Mouse (Mus musculus): ENCODE measurements around the gene Gsg1.

The Gsg1 gene

DNA sequence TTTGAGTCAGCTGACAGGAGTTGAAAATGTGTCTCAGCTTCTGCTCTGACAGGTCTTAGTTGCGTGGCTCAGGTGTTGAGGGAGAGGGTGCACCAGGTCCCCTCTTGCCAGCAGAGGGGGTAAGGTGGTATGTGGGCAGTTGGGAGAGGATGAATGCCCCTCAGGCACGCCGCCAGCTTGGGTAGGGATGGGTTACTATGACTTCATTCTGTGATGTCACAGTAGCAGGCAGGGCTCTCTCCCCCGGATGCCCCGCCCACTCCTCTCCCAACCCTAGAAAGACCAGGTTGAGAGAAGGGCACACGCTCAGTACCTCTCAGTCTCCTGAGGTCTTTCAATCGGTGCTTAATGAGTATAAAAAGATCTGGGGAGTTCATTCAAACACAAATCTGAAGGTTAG is at the start of gene Gsg1:
TSS of gene Gsg1 (minus strand) at position 199 of the 400 bp plus-strand sequence.
- DNase-seq (ENCODE audit: low spot score): peak; percentile 55

DNA sequence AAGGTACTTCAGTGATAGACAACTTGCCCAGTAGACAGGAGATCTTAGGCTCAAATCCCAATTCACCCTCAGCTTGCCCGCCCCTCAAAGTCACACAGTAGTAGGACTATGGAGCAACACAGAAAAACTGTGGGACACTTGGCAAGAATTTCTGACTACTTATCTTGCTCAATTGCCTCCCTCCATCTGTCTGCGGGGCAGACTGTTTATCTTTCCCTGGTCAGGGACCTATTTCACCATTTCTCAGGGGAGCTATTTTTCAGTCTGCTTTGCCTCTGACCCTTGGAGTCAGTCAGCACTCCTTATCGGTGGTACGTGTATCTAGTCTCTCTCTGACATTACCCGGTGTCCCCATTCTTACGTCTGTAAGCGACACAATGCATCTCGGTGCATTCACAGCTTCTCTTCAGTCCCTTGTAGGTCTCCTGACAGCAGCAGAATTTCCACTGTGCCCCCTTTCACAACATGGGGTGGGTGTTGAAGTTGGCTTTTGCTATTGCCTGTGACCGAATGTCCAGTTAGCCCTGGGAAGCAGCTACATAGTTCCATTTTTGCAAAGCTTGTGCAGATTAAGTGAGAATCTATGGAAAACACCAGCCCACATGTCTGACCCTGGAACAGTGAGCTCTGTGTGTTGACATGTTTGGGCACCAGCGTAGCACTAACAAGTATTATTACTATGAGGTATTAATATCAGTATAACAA is 48.4 kb upstream of the Gsg1 start:
- DNase-seq (ENCODE audit: low spot score): no peak

DNA sequence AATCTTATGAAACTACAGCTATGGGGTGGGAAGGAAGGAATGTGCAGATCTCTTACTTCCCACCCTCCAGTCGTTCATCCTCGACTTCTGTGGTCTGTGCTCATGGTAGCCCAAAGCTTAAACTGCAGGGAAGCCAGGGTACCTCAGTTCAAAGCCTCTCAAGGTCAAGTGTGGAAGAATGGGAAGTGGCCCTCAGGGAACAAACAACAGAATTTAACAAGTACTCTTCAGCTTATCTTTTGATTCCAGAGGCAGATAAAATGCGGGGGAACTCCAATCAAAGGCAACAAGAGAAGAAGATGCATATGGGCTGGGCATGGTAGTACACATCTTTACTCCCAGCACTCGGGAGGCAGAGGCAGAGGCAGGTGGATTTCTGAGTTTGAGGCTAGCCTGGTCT is 46.3 kb upstream of the Gsg1 start:
- DNase-seq (ENCODE audit: low spot score): no peak

DNA sequence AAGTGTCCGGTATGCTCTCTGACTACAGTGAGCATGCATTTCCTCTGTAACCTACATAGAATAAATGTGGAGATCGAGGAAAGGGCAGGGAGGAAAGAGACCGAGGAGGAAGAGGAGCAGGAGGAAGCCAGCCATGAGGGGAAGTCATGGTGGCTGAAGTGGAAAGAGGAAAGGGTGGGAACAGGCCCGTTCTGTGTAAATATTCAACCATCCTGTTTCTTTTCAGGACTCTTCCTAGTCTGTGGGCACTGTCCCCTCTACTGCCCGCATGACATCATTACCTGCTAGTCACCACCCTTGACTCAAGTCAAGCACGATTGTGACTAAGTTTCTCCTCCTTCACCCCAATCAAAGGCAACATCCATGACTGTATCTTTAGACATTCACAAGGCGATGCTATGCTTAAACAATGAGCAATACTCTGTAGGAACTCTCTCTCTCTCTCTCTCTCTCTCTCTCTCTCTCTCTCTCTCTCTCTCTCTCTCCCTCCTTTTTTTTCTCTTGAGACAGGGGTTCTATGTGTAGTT is 44.9 kb upstream of the Gsg1 start:
- DNase-seq (ENCODE audit: low spot score): no peak

DNA sequence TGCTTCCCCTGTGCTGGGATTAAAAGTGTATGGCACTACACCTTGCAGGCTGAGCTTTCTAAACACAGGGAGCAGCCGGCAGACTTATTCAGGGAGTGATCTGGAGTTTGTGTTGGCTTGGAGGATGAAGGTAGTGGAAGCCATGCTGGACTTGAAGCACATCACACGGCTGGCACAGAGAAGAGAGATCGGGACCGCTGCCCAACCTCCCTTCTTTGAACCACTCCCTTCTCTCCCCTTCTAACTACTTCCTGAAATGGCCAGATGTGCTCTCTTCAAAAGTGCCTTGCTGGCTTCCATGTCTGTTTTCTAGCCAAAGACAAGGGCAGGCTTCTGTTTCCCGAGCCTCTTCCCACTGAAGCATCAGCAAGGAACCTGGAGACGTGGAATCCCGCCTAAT is 43.4 kb upstream of the Gsg1 start:
- DNase-seq (ENCODE audit: low spot score): no peak

DNA sequence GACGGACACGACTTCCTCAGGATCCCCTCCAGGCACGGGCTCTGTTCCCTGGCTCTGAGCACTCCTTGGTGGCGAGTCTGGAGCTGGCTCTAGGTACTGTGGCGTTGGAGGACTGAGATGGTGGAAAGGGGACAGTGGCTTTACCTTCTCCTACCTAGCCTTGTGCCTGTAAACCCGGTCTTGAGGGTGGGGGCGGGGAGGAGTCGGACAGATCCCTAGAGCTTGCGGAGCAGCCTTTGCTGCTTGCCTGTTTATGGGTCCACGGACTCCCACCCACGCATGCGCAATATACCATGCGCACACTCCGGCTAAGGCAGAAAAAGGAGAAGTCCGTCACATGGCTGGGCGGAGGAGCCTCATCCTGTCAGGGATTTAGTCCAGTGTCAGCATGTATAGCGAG is 42.1 kb upstream of the Gsg1 start:
- DNase-seq (ENCODE audit: low spot score): no peak

DNA sequence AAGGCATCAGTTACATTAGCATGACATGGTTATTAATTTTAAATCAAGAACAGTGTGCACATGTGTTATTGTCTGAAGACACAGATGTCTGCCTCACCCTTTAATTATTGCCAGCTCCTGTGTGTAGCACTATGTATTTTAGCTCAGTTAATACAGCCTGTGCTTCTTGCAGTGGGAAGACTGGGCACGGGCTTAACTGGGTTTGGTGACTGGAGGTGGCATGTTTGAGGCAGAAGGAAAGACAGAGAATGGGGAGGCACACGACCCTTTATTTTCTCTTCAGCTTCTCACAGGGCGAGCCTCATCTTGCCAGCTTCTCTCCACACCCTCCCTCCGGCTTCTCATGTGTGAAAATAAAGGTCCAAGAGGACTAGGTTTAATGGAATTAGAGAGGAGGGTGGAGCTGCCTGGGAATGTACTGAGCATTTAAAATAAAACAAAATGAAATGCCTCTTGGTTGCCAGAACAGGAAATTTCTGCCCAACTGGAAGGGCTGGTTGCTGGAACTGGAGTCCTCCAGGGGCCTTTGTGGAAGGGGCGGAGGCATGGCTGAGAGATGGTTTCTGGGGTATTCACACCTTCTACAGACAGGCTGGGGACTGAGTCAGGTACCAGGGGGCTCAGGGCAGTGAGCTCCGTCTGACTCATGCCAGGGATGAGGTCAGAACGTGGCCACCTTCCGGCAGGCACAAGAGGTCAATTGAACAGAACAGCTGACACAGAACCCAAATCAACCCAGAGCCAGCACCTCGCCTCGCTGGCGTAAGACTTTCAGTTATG is 41.1 kb upstream of the Gsg1 start:
- no peak for DNase-seq (ENCODE audit: low spot score)

DNA sequence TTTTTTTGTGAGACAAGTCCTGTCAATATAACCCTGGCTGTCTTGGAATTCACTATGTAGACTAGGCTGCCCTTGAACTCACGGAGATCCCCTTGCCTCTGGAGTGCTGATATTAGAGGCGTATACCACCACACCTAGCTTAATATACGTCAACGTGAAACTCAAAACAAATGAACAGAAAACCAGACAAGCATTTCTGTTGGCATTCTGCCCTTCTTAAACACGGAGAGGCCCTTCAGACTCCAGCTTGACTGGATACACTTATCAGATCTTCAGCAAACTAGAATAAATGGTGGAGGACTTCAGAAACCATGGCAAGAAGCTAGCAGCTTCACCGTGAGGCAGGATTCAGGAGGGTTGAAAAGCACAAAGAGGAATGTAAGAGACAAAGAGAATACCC is 40.0 kb upstream of the Gsg1 start:
- DNase-seq (ENCODE audit: low spot score): no peak

DNA sequence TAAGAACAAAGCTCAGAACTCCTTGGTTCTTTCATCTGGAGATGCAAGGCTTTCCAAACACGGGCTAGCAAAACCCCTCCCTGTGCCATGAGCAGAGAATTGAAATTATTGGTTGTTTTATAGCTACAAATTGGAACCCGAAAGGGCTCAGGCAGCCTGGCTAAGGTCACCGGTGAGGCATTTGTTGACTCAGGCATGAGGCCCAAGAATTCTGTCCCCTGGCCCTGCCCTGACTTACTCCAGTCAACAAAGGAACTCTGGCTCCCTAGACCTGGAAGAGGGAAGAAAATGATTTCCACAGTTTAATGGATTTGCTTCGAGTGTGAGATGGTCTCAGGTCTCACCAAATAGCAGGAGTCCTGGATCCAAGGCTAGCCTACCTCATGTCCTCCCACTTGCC is 38.2 kb upstream of the Gsg1 start:
- no peak for DNase-seq (ENCODE audit: low spot score)

DNA sequence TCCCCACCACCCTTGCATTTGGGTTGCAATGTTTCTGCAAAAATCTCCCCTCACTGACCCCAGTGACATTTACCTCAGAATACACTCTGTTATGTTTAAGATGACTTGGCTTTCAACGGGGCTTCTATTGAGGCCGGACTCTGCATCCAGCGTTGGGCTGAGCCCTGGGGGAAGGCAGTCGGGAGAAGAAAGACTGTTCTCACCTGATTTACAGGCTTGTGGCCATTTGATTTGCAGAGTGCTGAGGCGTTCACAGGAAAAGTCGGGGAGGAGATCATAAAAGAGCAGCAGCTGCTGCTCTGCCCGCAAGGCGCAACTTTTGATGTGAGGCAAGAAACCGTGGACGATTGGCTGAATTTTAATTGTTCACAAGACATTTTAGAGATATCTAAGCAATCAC is 25.7 kb upstream of the Gsg1 start:
- no peak for DNase-seq (ENCODE audit: low spot score)

DNA sequence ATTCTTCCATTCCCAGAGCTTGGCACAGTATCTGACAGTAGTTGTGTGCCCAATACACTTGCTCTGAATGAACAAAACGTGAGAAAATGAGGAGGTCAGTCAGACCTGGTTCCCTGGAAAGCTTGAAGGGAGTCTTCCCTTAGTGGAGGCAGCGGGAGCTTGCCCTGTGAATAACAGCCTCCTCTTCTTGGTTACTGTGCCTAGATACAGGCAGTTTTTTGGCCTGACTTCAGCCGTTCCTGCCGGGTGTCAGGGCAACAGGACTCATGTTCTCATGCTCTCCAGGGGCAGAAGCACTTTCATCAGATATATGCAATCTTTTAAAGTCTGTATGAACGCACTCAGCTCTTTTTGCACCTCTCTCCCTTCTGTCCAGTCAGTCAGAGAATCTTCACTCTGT is 25.1 kb upstream of the Gsg1 start:
- no peak for DNase-seq (ENCODE audit: low spot score)

DNA sequence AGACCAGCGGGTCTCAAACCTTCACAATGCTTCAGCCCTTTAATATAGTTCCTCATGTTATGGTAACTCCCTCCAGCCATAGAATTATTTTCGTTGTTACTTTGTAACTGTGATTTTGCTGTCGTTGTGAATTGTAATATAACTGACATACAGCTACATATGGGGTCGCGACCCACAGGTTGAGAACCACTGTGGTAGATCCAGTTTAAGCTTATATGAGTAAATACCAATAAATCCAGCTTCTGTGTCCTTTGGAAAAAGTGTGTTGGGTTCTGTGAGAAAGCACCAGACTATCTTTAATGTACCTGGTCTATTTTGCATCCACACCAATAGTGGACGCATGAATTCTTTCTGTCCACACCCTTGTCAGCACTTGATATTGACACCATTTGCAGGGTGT is 24.2 kb upstream of the Gsg1 start:
- no peak for DNase-seq (ENCODE audit: low spot score)

DNA sequence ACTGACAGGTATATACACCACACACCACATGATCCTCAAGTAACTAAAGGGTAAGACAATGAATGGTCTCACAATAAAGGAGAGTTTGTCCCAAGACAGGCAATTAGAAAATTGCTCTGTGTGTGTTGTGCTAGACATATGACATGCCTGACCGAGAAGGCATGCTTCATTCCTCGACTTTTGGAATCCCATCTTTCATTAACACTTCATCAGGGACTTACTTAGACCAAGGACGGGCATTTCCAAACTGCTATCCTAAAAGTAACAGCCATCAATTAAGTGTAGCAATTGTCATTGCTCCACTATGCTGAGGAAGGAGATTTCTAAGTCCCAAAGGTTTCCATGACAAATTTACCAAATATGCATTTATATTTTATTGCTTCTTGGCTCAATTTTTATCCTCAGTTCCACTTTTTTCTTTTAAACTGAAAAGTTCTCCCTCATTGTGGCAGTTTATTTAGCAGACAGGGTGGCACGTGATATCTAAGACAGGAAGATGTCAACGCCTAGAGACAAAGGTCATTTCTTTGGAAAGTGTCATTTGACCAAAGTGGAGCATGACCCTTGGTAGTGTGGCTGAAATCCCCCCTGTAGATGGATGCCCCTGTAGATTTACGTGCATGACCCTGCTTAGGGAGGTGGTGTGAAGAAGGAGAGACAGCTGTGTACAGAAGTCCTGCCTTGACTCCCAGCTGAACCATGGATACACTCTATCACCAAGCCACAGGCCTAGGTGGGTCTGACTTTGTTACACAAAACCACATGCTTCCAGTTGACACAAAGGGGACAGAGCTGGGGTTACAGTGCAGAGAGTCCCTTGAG is 22.5 kb upstream of the Gsg1 start:
- no peak for DNase-seq (ENCODE audit: low spot score)

DNA sequence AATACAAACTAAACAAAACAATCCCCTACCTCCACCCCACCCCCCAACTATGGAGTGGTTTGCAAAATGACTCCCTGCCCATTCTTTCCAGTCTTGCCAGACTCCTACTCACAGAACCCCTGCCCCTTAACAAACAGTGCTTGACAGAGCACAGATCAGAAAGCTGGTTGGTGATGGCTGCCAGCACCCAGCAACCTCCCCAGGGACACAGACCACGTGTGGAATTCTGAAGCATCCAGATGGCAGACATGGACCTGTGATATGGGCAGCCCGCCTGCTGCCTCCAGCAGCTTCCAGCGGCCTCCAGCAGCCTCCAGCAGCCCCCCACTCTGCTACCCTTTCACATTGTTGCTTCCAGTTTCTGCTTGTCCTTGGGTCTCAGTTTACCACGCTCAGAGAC is 21.1 kb upstream of the Gsg1 start:
- DNase-seq (ENCODE audit: low spot score): no peak

DNA sequence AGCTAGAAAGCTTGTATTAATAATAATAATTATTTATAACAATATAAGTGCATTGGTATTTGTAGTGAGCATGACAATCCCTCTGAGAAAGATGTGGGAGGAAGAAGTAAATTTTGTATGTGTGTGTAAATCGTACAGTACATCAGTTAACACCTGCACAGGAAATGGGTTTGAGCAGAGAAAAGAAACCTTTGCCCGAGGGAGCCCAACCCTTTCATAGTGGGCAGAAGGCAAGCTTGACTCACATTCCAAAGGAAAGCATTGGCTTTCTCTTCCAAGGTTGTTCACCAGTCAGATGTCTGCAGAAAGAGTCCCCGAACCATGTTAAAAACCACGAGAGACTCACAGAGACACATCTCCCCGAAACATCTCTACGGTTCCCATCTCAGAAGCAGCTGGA is 18.9 kb upstream of the Gsg1 start:
- DNase-seq (ENCODE audit: low spot score): no peak

DNA sequence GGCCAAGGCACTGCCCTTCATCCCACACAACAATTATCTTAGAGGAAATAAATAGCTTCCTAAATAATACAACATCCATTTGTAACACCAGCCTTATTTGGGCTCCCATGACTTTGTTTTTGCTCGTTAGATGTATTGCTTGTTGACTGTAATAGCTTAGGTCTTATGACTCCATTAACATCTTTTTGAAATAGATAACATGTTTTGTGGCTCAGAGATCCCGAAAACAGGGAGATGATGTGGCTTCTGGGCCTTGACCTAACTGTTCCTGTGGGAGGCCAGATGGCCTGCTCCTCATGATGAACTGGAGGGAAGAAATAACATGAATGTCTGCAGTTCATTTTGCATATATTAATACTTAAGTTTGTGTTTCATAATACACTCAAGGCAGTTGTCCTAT is 17.6 kb upstream of the Gsg1 start:
- DNase-seq (ENCODE audit: low spot score): no peak

DNA sequence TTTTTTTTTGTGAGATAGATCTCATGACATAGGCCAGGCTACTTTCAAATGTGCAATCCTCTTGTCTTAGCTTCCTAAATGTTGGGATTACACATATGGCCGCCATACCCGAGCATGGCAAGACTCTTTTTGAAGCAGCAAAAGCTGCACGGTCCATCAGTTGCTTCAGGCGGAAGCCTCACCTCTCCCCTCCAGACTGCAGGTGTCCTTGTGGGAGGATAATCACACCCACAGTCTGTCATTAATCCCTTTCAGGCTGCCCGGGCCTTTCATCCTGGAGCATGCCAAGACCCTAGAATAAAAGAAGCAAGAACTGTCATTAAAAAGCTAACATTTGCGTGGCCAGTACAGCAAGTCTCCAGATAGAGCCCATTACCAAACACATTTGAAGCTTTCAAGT is 15.5 kb upstream of the Gsg1 start:
- no peak for DNase-seq (ENCODE audit: low spot score)

DNA sequence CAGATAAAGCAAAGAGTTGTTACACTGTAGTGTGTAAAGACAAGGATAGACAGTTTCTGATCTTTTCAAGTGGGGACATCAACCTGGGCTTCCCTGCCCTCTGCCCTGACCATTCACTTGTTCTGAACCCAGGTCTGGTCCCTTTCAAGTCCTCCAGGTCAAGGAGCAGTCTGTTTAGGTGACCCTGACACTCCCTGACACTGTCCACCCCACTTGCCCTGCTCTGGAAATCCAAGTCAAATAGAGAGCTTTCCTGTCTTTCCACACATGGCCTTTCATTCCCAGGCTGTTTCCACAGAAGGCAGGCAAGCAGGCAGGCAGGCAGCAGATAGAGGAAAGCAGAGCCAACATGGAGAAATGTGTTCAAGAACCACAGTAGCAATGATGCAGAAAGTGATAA is 14.2 kb upstream of the Gsg1 start:
- no peak for DNase-seq (ENCODE audit: low spot score)

DNA sequence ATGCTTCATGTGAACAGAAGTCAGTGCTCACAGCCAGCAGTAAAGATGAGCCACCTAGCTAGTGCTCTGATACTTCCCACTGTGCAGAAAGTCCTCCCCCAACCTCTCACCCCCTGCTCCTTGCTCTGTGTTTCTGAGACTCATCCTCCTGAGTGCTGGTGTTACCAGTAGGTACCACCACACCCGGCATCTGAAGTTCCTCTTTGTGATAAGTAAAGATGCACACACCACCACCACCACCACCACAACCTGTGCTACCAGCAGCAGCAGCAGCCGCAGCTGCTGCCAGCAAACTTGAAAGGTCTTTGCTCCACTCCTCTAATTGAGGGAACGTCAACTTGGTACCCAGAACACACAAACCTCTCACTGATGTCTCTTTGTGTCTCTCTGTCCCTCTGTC is 13.1 kb upstream of the Gsg1 start:
- DNase-seq (ENCODE audit: low spot score): no peak

DNA sequence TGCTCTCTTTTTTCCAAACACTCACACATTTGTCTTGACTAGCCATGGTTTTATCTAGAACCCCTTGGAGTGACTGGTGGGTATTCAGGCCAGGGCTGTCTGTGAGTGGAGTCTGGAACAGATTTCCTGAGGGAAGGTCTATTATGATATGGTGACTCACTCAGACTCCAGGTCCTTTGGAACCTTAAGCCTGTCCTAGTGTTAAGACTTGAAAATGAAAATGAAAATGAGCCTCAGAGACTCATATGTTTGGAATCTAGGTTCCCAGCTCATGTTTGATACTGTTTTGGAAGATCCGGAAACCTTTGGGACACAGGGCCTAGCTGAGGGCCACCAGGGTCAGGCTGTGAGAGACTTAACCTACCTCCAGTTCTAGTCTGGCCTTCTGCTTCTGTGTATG is 11.9 kb upstream of the Gsg1 start:
- DNase-seq (ENCODE audit: low spot score): no peak

DNA sequence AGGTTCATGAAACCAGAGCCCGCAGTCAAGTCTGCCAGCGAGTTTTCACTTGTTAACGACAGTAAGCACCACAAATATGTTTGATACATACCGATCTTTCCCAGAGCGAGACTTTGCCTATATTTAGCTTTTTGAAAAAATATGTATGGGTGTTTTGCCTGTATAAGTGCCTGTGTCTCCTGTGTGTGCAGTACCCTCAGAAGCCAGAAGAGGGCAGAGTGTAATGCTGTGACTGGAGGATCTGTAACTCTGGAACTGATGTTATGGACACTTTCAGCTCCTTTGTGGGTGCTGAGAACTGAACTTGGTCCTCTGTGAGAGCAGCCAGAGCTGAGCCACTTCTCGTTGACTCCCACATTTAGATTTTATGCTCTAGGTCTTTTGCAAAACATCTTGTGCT is 10.0 kb upstream of the Gsg1 start:
- DNase-seq (ENCODE audit: low spot score): no peak

DNA sequence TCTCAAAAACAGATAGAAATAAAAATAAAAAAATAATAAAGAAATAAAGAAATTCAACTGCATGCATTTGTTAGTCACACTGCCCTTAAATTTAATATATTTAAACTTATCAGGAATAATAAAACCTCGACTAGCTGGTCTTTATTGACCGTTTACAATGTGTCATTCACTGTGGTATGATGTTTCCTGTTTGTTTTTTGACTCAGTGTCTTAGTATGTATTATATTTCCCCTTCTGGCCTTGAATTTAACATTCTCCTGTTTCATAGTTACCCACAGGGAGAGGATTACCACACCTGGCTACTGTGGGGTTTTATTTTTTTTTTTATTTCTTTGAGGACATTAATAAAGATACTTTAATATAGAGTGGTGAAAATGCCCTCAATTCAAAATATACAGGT is 8.4 kb upstream of the Gsg1 start:
- no peak for DNase-seq (ENCODE audit: low spot score)

DNA sequence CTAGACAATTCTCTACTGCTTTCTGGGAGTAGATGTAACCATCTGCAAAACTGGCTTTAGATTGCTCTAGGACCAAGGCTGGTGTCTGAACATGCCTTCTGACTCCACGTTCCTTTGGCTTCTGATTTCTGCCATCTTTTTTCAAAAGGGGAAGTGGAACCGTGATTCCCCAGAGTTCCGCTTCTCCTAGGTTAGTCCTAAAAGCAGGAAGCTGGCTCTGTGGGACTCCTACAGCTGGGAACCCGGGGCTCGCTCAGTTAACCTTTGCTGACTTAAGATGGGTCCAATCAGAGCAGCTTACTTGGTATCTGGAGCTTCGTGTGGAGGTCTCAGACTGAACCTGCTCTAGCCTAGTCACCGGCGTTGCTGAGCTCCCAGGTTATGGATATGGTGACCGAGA is 7.0 kb upstream of the Gsg1 start:
- no peak for DNase-seq (ENCODE audit: low spot score)

Measured in testis, postnatal 10 days (tissue).